Mouse (Mus musculus) liver, postnatal 0 days (tissue): ENCODE results near the gene Mtg2. TPM values are rescaled to one million over a fixed set of nuclear protein-coding genes. Genes with fewer than 3 reads are reported as not detected.

Source experiments
- ATAC-seq: fragments of 200-750 bp; cut with Nextera tagmentation; 2 replicates; pipeline ENCODE4 v1.8.0; 2017; ENCODE audit warnings: mild to moderate bottlenecking, moderate library complexity
- DNase-seq: peaks from one replicate; pipeline ENCODE4 v3.0.0-alpha.2; 2016
- H3K27ac ChIP-seq: fragments of 300-500 bp; sonication (generic); 2 replicates; pipeline ENCODE4 v1.5.1; 2014; ENCODE audit warnings: antibody characterized with exemption, moderate library complexity, mild to moderate bottlenecking, low read depth
- H3K27me3 ChIP-seq: fragments of 300-500 bp; sonication (generic); 2 replicates; pipeline ENCODE4 v1.6.1; 2014; ENCODE audit warnings: low read length, control low read depth, mixed read lengths; ENCODE audit not compliant: insufficient read depth
- H3K36me3 ChIP-seq: fragments of 300-500 bp; sonication (generic); replicated peaks from 2 replicates; pipeline ENCODE4 v1.6.1; 2014; ENCODE audit warnings: mild to moderate bottlenecking, control low read depth, low read length, moderate library complexity, mixed read lengths; ENCODE audit not compliant: insufficient read depth
- H3K4me1 ChIP-seq: fragments of 300-500 bp; sonication (generic); 2 replicates; pipeline ENCODE4 v1.6.1; 2014; ENCODE audit warnings: antibody characterized with exemption, mild to moderate bottlenecking, control low read depth; ENCODE audit not compliant: insufficient read depth
- H3K4me2 ChIP-seq: fragments of 300-500 bp; sonication (generic); 2 replicates; pipeline ENCODE4 v1.6.1; 2014; ENCODE audit warnings: low read depth, mild to moderate bottlenecking, low read length, moderate library complexity, mixed read lengths
- H3K4me3 ChIP-seq: fragments of 300-500 bp; sonication (generic); 2 replicates; pipeline ENCODE4 v1.5.1; 2014; ENCODE audit warnings: low read depth, low read length
- H3K9ac ChIP-seq: fragments of 300-500 bp; sonication (generic); replicated peaks from 2 replicates; pipeline ENCODE4 v1.6.1; 2014; ENCODE audit warnings: mild to moderate bottlenecking, moderate library complexity
- H3K9me3 ChIP-seq: fragments of 300-500 bp; sonication (generic); 2 replicates; pipeline ENCODE4 v1.6.1; 2016; ENCODE audit warnings: mild to moderate bottlenecking, control low read depth, low read length, mixed read lengths
- CTCF ChIP-seq: sonication (generic); IDR thresholded peaks from 2 replicates; pipeline ENCODE4 v1.5.1; 2016; ENCODE audit warnings: antibody characterized with exemption, low read depth
- EP300 ChIP-seq: IDR thresholded peaks from 2 replicates; pipeline ENCODE4 v1.6.1; 2016; ENCODE audit warnings: antibody characterized with exemption, low read depth, mild to moderate bottlenecking
- WGBS: fragments of 180-500 bp; shearing (Covaris S2); extraction: QIAGEN DNeasy Blood & Tissue Kit; methylation state at CpG from one replicate; pipeline ENCODE4 v1.1.7; 2014; ENCODE audit not compliant: insufficient replicate concordance; 5-methylcytosine and 5-hydroxymethylcytosine counted together
- polyA plus RNA-seq: library from polyadenylated mRNA; unstranded; fragments of >200 nt; fragmentation: Nextera tagmentation; extraction: Ambion mirVana; gene quantifications from 2 replicates; pipeline ENCODE4 v1.2.1, GENCODE M21; 2015

Mtg2 gene
- polyA plus RNA-seq, 1 experiment from 2014 or later: 9.8 TPM

- ATAC-seq (no peak), DNase-seq (no peak)
- Histone ChIP-seq H3K4me3 (no peak overlapping the region), H3K27me3 (no peaks in the 10 kb centered on the region), H3K9me3 (no peaks in the 10 kb centered on the region), H3K9ac (no peak overlapping the region), H3K4me2 (no peak overlapping the region), H3K36me3 (0 out of 2 replicates have a peak, but pooled peaks cover 7% of the 10 kb centered on the region), H3K27ac (no peak overlapping the region), H3K4me1 (peaks cover 12% of the 10 kb centered on the region)
- no peak for TF ChIP-seq CTCF
- 85% methylated on average over 7 of the region's 7 CpGs for WGBS
These were observed 2.5 kb downstream of the Mtg2 start for GRCm38 (mm10) chr2:180072886-180073285.

- Histone ChIP-seq H3K4me2 (no peak overlapping the region), H3K27me3 (no peaks in the 10 kb centered on the region), H3K27ac (no peak overlapping the region), H3K36me3 (peaks cover 16% of the 10 kb centered on the region; the same call in 1 of the 2 replicates), H3K9me3 (no peaks in the 10 kb centered on the region), H3K9ac (no peak overlapping the region), H3K4me3 (no peak overlapping the region), H3K4me1 (no peaks in the 10 kb centered on the region)
- 81% methylated on average over 3 of the region's 3 CpGs for WGBS
- DNase-seq (no peak), ATAC-seq (no peak)
- TF ChIP-seq EP300: no peak
- TF ChIP-seq CTCF: no peak
These were observed 7.2 kb downstream of the Mtg2 start for GRCm38 (mm10) chr2:180077622-180078021.

GRCm38 (mm10) chr2:180080680-180081079 is 10.3 kb downstream of the Mtg2 start:
- TF ChIP-seq CTCF (no peak), EP300 (no peak)
- peaks cover 15% of the 10 kb centered on the region; the same call in 1 of the 2 replicates for H3K36me3 ChIP-seq
- H3K4me1 ChIP-seq: no peaks in the 10 kb centered on the region
- no peak overlapping the region for H3K9ac ChIP-seq
- H3K27ac ChIP-seq: no peak overlapping the region
- ATAC-seq (no peak), DNase-seq (no peak)
- H3K9me3 ChIP-seq: no peaks in the 10 kb centered on the region
- no peaks in the 10 kb centered on the region for H3K27me3 ChIP-seq
- 79% methylated on average over 8 of the region's 8 CpGs for WGBS
- no peak overlapping the region for H3K4me3 ChIP-seq
- H3K4me2 ChIP-seq: no peak overlapping the region

GRCm38 (mm10) chr2:180083063-180083462 is 12.7 kb downstream of the Mtg2 start:
- H3K9me3 ChIP-seq: no peaks in the 10 kb centered on the region
- ATAC-seq: no peak
- no peaks in the 10 kb centered on the region for H3K4me1 ChIP-seq
- peaks cover 15% of the 10 kb centered on the region; the same call in 1 of the 2 replicates for H3K36me3 ChIP-seq
- no peak overlapping the region for H3K9ac ChIP-seq
- no peak overlapping the region for H3K27ac ChIP-seq
- no peak overlapping the region for H3K4me3 ChIP-seq
- no peak overlapping the region for H3K4me2 ChIP-seq
- no peaks in the 10 kb centered on the region for H3K27me3 ChIP-seq
- 83% methylated on average over 10 of the region's 10 CpGs for WGBS
- TF ChIP-seq EP300 (no peak), CTCF (no peak)
- no peak for DNase-seq

GRCm38 (mm10) chr2:180084565-180084964 is 14.2 kb downstream of the Mtg2 start:
- 47% methylated on average over 3 of the region's 3 CpGs for WGBS
- TF ChIP-seq EP300 (no peak), CTCF (no peak)

GRCm38 (mm10) chr2:180085926-180086636 is 15.7 kb downstream of the Mtg2 start:
- Histone ChIP-seq H3K4me1 (no peaks in the 10 kb centered on the region), H3K9ac (no peak overlapping the region), H3K4me2 (no peak overlapping the region), H3K4me3 (no peak overlapping the region), H3K27ac (no peak overlapping the region), H3K9me3 (no peaks in the 10 kb centered on the region), H3K27me3 (no peaks in the 10 kb centered on the region), H3K36me3 (peaks cover 11% of the 10 kb centered on the region; the same call in 1 of the 2 replicates)
- no peak for TF ChIP-seq EP300
- DNase-seq: no peak
- no peak for ATAC-seq
- WGBS: 86% methylated on average over 16 of the region's 16 CpGs

More at GRCm38 (mm10) chr2:180084565-180084964, 14.2 kb downstream of the Mtg2 start:
- ATAC-seq: no peak
- no peak overlapping the region for H3K27ac ChIP-seq
- no peaks in the 10 kb centered on the region for H3K27me3 ChIP-seq
- no peaks in the 10 kb centered on the region for H3K9me3 ChIP-seq
- H3K4me1 ChIP-seq: no peaks in the 10 kb centered on the region
- H3K36me3 ChIP-seq: peaks cover 12% of the 10 kb centered on the region; the same call in 1 of the 2 replicates
- H3K4me3 ChIP-seq: no peak overlapping the region
- no peak for DNase-seq
- H3K4me2 ChIP-seq: no peak overlapping the region
- H3K9ac ChIP-seq: no peak overlapping the region
